Mouse (Mus musculus): Measurements from ENCODE around the gene Apbb1ip.

GRCm38 (mm10) chr2:22811466-22811865 is 37.6 kb downstream of the Apbb1ip start:
- TF ChIP-seq POLR2A (IDR thresholded peaks at IDR 0.05; ENCODE audit: borderline replicate concordance, extremely low read depth, insufficient read depth, insufficient read length, poor library complexity, severe bottlenecking) (no peak), CTCF (IDR thresholded peaks at IDR 0.05; ENCODE audit: borderline replicate concordance, extremely low read depth, insufficient read depth, insufficient read length) (no peak)

All from brain, embryonic 14.5 days (tissue).